Mouse (Mus musculus): Measurements from ENCODE around the gene Fancd2os. TPM values are rescaled to one million over a fixed set of nuclear protein-coding genes. Genes with fewer than 3 reads are reported as not detected.

The Fancd2os gene
- polyA plus RNA-seq, 1 experiment from 2014 or later = not detected

Other genes starting within 250 kb of the Fancd2os start
- 16.5 and 17.2 TPM in 2 replicates for gene Tada3, start 222.8 kb downstream of the Fancd2os start, polyA plus RNA-seq (2015; fragmentation: Nextera tagmentation; extraction: Ambion mirVana)
- 178 and 179 TPM in 2 replicates for gene Arpc4, start 222.6 kb downstream of the Fancd2os start, polyA plus RNA-seq (2015; fragmentation: Nextera tagmentation; extraction: Ambion mirVana)
- gene Ttll3, start 211.5 kb downstream of the Fancd2os start, polyA plus RNA-seq (2015; fragmentation: Nextera tagmentation; extraction: Ambion mirVana) = 0.90 and 1.3 TPM in 2 replicates
- 11.8 and 12.1 TPM in 2 replicates for gene Rpusd3, start 181.4 kb downstream of the Fancd2os start, polyA plus RNA-seq (2015; fragmentation: Nextera tagmentation; extraction: Ambion mirVana)
- gene Cidec, start 165.0 kb downstream of the Fancd2os start, polyA plus RNA-seq (2015; fragmentation: Nextera tagmentation; extraction: Ambion mirVana) = 0.14 and 0.40 TPM in 2 replicates
- gene Jagn1, start 158.1 kb downstream of the Fancd2os start, polyA plus RNA-seq (2015; fragmentation: Nextera tagmentation; extraction: Ambion mirVana) = 30.1 and 30.9 TPM in 2 replicates
- 0.19 and 0.33 TPM in 2 replicates for gene Il17re, start 142.2 kb downstream of the Fancd2os start, polyA plus RNA-seq (2015; fragmentation: Nextera tagmentation; extraction: Ambion mirVana)
- gene Il17rc, start 129.3 kb downstream of the Fancd2os start, polyA plus RNA-seq (2015; fragmentation: Nextera tagmentation; extraction: Ambion mirVana) = 9.5 and 11.9 TPM in 2 replicates
- 6.9 and 7.3 TPM in 2 replicates for gene Creld1, start 117.4 kb downstream of the Fancd2os start, polyA plus RNA-seq (2015; fragmentation: Nextera tagmentation; extraction: Ambion mirVana)
- gene Prrt3, start 98.8 kb downstream of the Fancd2os start, polyA plus RNA-seq (2015; fragmentation: Nextera tagmentation; extraction: Ambion mirVana) = 0.05 TPM in 1 of 2 replicates, not detected in the other
- 40.6 and 42.0 TPM in 2 replicates for gene Emc3, start 69.1 kb downstream of the Fancd2os start, polyA plus RNA-seq (2015; fragmentation: Nextera tagmentation; extraction: Ambion mirVana)
- 6.8 and 7.3 TPM in 2 replicates for gene Fancd2, start 69.0 kb downstream of the Fancd2os start, polyA plus RNA-seq (2015; fragmentation: Nextera tagmentation; extraction: Ambion mirVana)
- 77.9 and 78.0 TPM in 2 replicates for gene Brk1, start 4.1 kb upstream of the Fancd2os start, polyA plus RNA-seq (2015; fragmentation: Nextera tagmentation; extraction: Ambion mirVana)
- gene Vhl, start 23.2 kb upstream of the Fancd2os start, polyA plus RNA-seq (2015; fragmentation: Nextera tagmentation; extraction: Ambion mirVana) = 9.0 and 9.1 TPM in 2 replicates
- 12.4 and 13.2 TPM in 2 replicates for gene Irak2, start 37.8 kb upstream of the Fancd2os start, polyA plus RNA-seq (2015; fragmentation: Nextera tagmentation; extraction: Ambion mirVana)
- 0.40 and 0.47 TPM in 2 replicates for gene Tatdn2, start 96.3 kb upstream of the Fancd2os start, polyA plus RNA-seq (2015; fragmentation: Nextera tagmentation; extraction: Ambion mirVana)
- 0.11 and 1.9 TPM in 2 replicates for gene Ghrl, start 119.2 kb upstream of the Fancd2os start, polyA plus RNA-seq (2015; fragmentation: Nextera tagmentation; extraction: Ambion mirVana)
- 103 and 111 TPM in 2 replicates for gene Sec13, start 140.0 kb upstream of the Fancd2os start, polyA plus RNA-seq (2015; fragmentation: Nextera tagmentation; extraction: Ambion mirVana)